Mouse (Mus musculus) right cerebral cortex, postnatal 10 days (tissue): ENCODE measurements at regions not wholly inside any gene's neighbourhood (a gene's known extent, or its start where the extent isn't known, plus 50 kb on each side); places are given as distances from the start of the nearest gene placed in this dataset.

Source experiments
- DNase-seq, 2 experiments: peaks; one replicate each; pipeline ENCODE4 v3.0.0; 2021; ENCODE audit warnings: low spot score in 2 of 2

- peak; percentile 61 to 69 for DNase-seq
Observed at GRCm38 (mm10) chr7:37388843-37389702, 384.4 kb downstream of the Zfp536 start.

- no peak for DNase-seq
Observed at GRCm38 (mm10) chr7:37389703-37390087, 383.7 kb downstream of the Zfp536 start.

- DNase-seq: no peak
Observed at GRCm38 (mm10) chr7:37390271-37390670, 383.2 kb downstream of the Zfp536 start.

GRCm38 (mm10) chr7:37392122-37392521 is 381.3 kb downstream of the Zfp536 start:
- DNase-seq: no peak

- no peak for DNase-seq
Observed at GRCm38 (mm10) chr7:37392604-37393003, 380.8 kb downstream of the Zfp536 start.

GRCm38 (mm10) chr7:37393071-37393470 is 380.4 kb downstream of the Zfp536 start:
- DNase-seq: peak in 1 of 2 experiments; percentile 48

- DNase-seq: no peak
Observed at GRCm38 (mm10) chr7:37394965-37395426, 378.4 kb downstream of the Zfp536 start.

GRCm38 (mm10) chr7:37395881-37396513 is 377.4 kb downstream of the Zfp536 start:
- no peak for DNase-seq

GRCm38 (mm10) chr7:37403483-37403882 is 370.0 kb downstream of the Zfp536 start:
- no peak for DNase-seq

- no peak for DNase-seq
Observed at GRCm38 (mm10) chr7:37413350-37413749, 360.1 kb downstream of the Zfp536 start.

- DNase-seq: no peak
Observed at GRCm38 (mm10) chr7:37421704-37422103, 351.7 kb downstream of the Zfp536 start.
